Mouse (Mus musculus): ENCODE results near the gene Gm2a. TPM values are rescaled to one million over a fixed set of nuclear protein-coding genes. Genes with fewer than 3 reads are reported as not detected.
A peak's percentile ranks its signal among the peaks of the same experiment; 100 is the strongest.
"Not testable (repeated sequence)": the region's sequence is repeated elsewhere in the genome, so short reads cannot be mapped to it uniquely, and the experiment has no call there.

Gene Gm2a
- polyA plus RNA-seq, 1 experiment: 70.4 TPM

GRCm38 (mm10) chr11:55093096-55093495 lies 4.8 kb upstream of the Gm2a start:
- 0 out of 2 replicates have a peak, but pooled peaks cover 2% of the 10 kb centered on the region for H3K4me1 ChIP-seq (ENCODE audit: control insufficient read depth, insufficient read depth, low read length)
- DNase-seq: no peak
- WGBS: 67% methylated on average over 7 of the region's 7 CpGs
- no peak overlapping the region for H3K4me3 ChIP-seq (replicated peaks; ENCODE audit: extremely low read depth, low read depth, low read length)
- no peak for TF ChIP-seq POLR2A (IDR thresholded peaks at IDR 0.05; ENCODE audit: borderline replicate concordance, extremely low read depth, low read depth, low read length)
- no peak for TF ChIP-seq CTCF (IDR thresholded peaks at IDR 0.05; ENCODE audit: insufficient read depth, low read length)

- DNase-seq; H3K4me1 ChIP-seq (ENCODE audit: control insufficient read depth, insufficient read depth, low read length); H3K4me3 ChIP-seq (replicated peaks; ENCODE audit: extremely low read depth, low read depth, low read length): not testable (repeated sequence)
- WGBS: 80% methylated on average over 4 of the region's 4 CpGs
Measured at GRCm38 (mm10) chr11:55096296-55096695, 1.6 kb upstream of the Gm2a start.

GRCm38 (mm10) chr11:55096731-55097462 lies 1.0 kb upstream of the Gm2a start:
- no peak for DNase-seq
- TF ChIP-seq POLR2A (IDR thresholded peaks at IDR 0.05; ENCODE audit: borderline replicate concordance, extremely low read depth, low read depth, low read length) (no peak), CTCF (IDR thresholded peaks at IDR 0.05; ENCODE audit: insufficient read depth, low read length) (no peak)
- H3K4me3 ChIP-seq (replicated peaks; ENCODE audit: extremely low read depth, low read depth, low read length): peak overlapping the region; percentile 64
- 22% methylated on average over 11 of the region's 11 CpGs for WGBS
- H3K4me1 ChIP-seq (ENCODE audit: control insufficient read depth, insufficient read depth, low read length): peaks cover 4% of the 10 kb centered on the region; the same call in 1 of the 2 replicates

GRCm38 (mm10) chr11:55098189-55098915 lies 437 bp downstream of the Gm2a start:
- WGBS: 14% methylated on average over 24 of the region's 24 CpGs
- Histone ChIP-seq H3K4me3 (replicated peaks; ENCODE audit: extremely low read depth, low read depth, low read length) (peak overlapping the region; percentile 95), H3K4me1 (ENCODE audit: control insufficient read depth, insufficient read depth, low read length) (peaks cover 4% of the 10 kb centered on the region; the same call in 1 of the 2 replicates)
- no peak for TF ChIP-seq CTCF (IDR thresholded peaks at IDR 0.05; ENCODE audit: insufficient read depth, low read length)
- no peak for TF ChIP-seq POLR2A (IDR thresholded peaks at IDR 0.05; ENCODE audit: borderline replicate concordance, extremely low read depth, low read depth, low read length)
- no peak for DNase-seq

- Histone ChIP-seq H3K4me3 (replicated peaks; ENCODE audit: extremely low read depth, low read depth, low read length) (peak overlapping the region; percentile 14), H3K4me1 (ENCODE audit: control insufficient read depth, insufficient read depth, low read length) (peaks cover 4% of the 10 kb centered on the region; the same call in 1 of the 2 replicates)
- WGBS: 90% methylated on average over 8 of the region's 8 CpGs
- TF ChIP-seq POLR2A (IDR thresholded peaks at IDR 0.05; ENCODE audit: borderline replicate concordance, extremely low read depth, low read depth, low read length) (no peak), CTCF (IDR thresholded peaks at IDR 0.05; ENCODE audit: insufficient read depth, low read length) (no peak)
- no peak for DNase-seq
Measured at GRCm38 (mm10) chr11:55099019-55099771, 1.3 kb downstream of the Gm2a start.

- Histone ChIP-seq H3K4me1 (ENCODE audit: control insufficient read depth, insufficient read depth, low read length) (peaks cover 4% of the 10 kb centered on the region; the same call in 1 of the 2 replicates), H3K4me3 (replicated peaks; ENCODE audit: extremely low read depth, low read depth, low read length) (no peak overlapping the region)
- no peak for DNase-seq
- TF ChIP-seq CTCF (IDR thresholded peaks at IDR 0.05; ENCODE audit: insufficient read depth, low read length) (no peak), POLR2A (IDR thresholded peaks at IDR 0.05; ENCODE audit: borderline replicate concordance, extremely low read depth, low read depth, low read length) (no peak)
- whole genome bisulfite sequencing: 61% methylated on average over 4 of the region's 4 CpGs
Measured at GRCm38 (mm10) chr11:55099868-55100267, 2.0 kb downstream of the Gm2a start.

GRCm38 (mm10) chr11:55102015-55102414 lies 4.1 kb downstream of the Gm2a start:
- no peak for TF ChIP-seq POLR2A (IDR thresholded peaks at IDR 0.05; ENCODE audit: borderline replicate concordance, extremely low read depth, low read depth, low read length)
- TF ChIP-seq CTCF (IDR thresholded peaks at IDR 0.05; ENCODE audit: insufficient read depth, low read length): no peak
- Histone ChIP-seq H3K4me3 (replicated peaks; ENCODE audit: extremely low read depth, low read depth, low read length) (no peak overlapping the region), H3K4me1 (ENCODE audit: control insufficient read depth, insufficient read depth, low read length) (peaks cover 4% of the 10 kb centered on the region; the same call in 1 of the 2 replicates)
- WGBS: 83% methylated on average over 3 of the region's 3 CpGs
- DNase-seq: no peak

- Histone ChIP-seq H3K4me3 (replicated peaks; ENCODE audit: extremely low read depth, low read depth, low read length) (no peak overlapping the region), H3K4me1 (ENCODE audit: control insufficient read depth, insufficient read depth, low read length) (peaks cover 2% of the 10 kb centered on the region; the same call in 1 of the 2 replicates)
- TF ChIP-seq CTCF (IDR thresholded peaks at IDR 0.05; ENCODE audit: insufficient read depth, low read length): no peak
- no peak for TF ChIP-seq POLR2A (IDR thresholded peaks at IDR 0.05; ENCODE audit: borderline replicate concordance, extremely low read depth, low read depth, low read length)
- 72% methylated on average over 3 of the region's 3 CpGs for WGBS
- no peak for DNase-seq
Measured at GRCm38 (mm10) chr11:55103229-55103628, 5.3 kb downstream of the Gm2a start.

- DNase-seq: no peak
- TF ChIP-seq CTCF (IDR thresholded peaks at IDR 0.05; ENCODE audit: insufficient read depth, low read length) (no peak), POLR2A (IDR thresholded peaks at IDR 0.05; ENCODE audit: borderline replicate concordance, extremely low read depth, low read depth, low read length) (no peak)
- no peaks in the 10 kb centered on the region for H3K4me1 ChIP-seq (ENCODE audit: control insufficient read depth, insufficient read depth, low read length)
- no peak overlapping the region for H3K4me3 ChIP-seq (replicated peaks; ENCODE audit: extremely low read depth, low read depth, low read length)
- 54% methylated on average over 4 of the region's 4 CpGs for WGBS
Measured at GRCm38 (mm10) chr11:55105389-55105788, 7.5 kb downstream of the Gm2a start.
